Mouse (Mus musculus): Measurements from ENCODE around the gene Sgsm1.

DNA sequence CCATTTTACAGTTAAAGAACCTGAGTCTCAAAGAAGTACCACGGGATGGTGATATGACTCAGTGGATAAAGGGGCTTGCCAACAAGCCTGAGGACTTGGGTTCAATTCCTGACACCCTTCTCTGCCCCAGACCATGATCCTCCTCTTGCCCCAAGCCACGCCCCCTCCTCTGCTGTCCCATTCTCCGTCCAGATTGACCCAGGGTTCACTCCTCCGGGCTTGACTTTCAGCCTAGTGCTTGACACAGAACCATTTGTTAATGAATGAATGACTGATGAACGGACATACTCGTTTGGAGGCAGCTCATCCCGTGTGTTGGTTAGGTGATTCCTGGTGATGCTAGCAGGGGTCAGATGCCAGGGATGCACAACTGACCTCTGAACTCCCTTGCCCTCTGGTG is 90.7 kb downstream of the Sgsm1 start:
- TF ChIP-seq POLR2A (IDR thresholded peaks at IDR 0.05; ENCODE audit: borderline replicate concordance, low read depth, low read length), result no peak
- no peak for TF ChIP-seq CTCF (IDR thresholded peaks at IDR 0.05; ENCODE audit: low read depth, low read length)
